Mouse (Mus musculus): ENCODE measurements around the gene Nckap5l. TPM values are rescaled to one million over a fixed set of nuclear protein-coding genes. Genes with fewer than 3 reads are reported as not detected.

Nckap5l gene
- polyA plus RNA-seq, 1 experiment from 2014 or later: 11.6 TPM

GRCm38 (mm10) chr15:99422551-99422950 lies 35.0 kb downstream of the Nckap5l start:
- Histone ChIP-seq H3K27ac (0 out of 2 replicates have a peak overlapping the region, but pooled peaks have one; percentile 11), H3K4me2 (replicated peaks) (no peak overlapping the region), H3K4me3 (no peak overlapping the region), H3K36me3 (peaks cover 51% of the 10 kb centered on the region), H3K4me1 (peaks cover 18% of the 10 kb centered on the region), H3K9me3 (no peaks in the 10 kb centered on the region), H3K9ac (no peak overlapping the region), H3K27me3 (no peaks in the 10 kb centered on the region)
- ATAC-seq (ENCODE audit: insufficient number of reproducible peaks, insufficient read depth, low FRiP score, low TSS enrichment): no peak
- WGBS: 90% methylated on average over 23 of the region's 23 CpGs

GRCm38 (mm10) chr15:99421676-99422075 lies 35.9 kb downstream of the Nckap5l start:
- Histone ChIP-seq H3K36me3 (peaks cover 42% of the 10 kb centered on the region), H3K4me1 (peaks cover 21% of the 10 kb centered on the region), H3K4me3 (no peak overlapping the region), H3K9ac (no peak overlapping the region), H3K4me2 (replicated peaks) (no peak overlapping the region), H3K27ac (peak overlapping the region; percentile 86), H3K27me3 (no peaks in the 10 kb centered on the region), H3K9me3 (no peaks in the 10 kb centered on the region)
- no peak for ATAC-seq (ENCODE audit: insufficient number of reproducible peaks, insufficient read depth, low FRiP score, low TSS enrichment)
- WGBS: 91% methylated on average over 8 of the region's 8 CpGs

GRCm38 (mm10) chr15:99421152-99421551 lies 36.4 kb downstream of the Nckap5l start:
- WGBS: 69% methylated on average over 9 of the region's 9 CpGs
- Histone ChIP-seq H3K4me1 (peaks cover 21% of the 10 kb centered on the region), H3K27ac (peak overlapping the region; percentile 86), H3K9me3 (no peaks in the 10 kb centered on the region), H3K9ac (no peak overlapping the region), H3K4me3 (no peak overlapping the region), H3K4me2 (replicated peaks) (peak overlapping the region; percentile 36; the same call in 1 of the 2 replicates), H3K36me3 (peaks cover 38% of the 10 kb centered on the region), H3K27me3 (no peaks in the 10 kb centered on the region)
- ATAC-seq (ENCODE audit: insufficient number of reproducible peaks, insufficient read depth, low FRiP score, low TSS enrichment): no peak

DNA sequence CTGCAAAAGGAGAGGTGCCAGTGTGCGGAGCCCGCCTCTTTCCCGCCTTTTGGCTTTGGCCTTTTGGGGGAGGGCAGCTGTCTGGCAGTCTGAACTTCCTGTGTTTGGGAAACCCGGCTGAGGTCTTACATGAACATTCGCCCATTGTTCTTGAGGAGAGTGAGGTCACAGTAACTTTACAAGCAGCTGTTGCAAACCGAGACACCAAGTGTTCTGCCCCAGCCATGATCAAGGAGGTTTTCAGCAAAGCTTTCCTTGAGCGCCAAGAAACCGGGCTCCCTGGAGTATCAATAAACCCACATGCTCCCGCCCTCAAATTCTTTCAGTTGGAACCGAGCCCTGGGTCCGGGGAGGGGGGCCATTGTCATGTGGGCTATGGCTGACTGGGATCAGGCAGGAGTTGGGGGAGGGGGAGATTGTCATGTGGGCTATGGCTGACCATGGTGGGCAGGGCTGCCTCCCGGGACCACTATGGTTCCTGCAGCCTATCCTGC lies 37.0 kb downstream of the Nckap5l start:
- ATAC-seq (ENCODE audit: insufficient number of reproducible peaks, insufficient read depth, low FRiP score, low TSS enrichment): peak; percentile 68
- no peaks in the 10 kb centered on the region for H3K9me3 ChIP-seq
- H3K9ac ChIP-seq: no peak overlapping the region
- no peaks in the 10 kb centered on the region for H3K27me3 ChIP-seq
- peaks cover 32% of the 10 kb centered on the region for H3K36me3 ChIP-seq
- peak overlapping the region; percentile 86 for H3K27ac ChIP-seq
- peak overlapping the region; percentile 36 for H3K4me2 ChIP-seq (replicated peaks)
- peaks cover 21% of the 10 kb centered on the region for H3K4me1 ChIP-seq
- H3K4me3 ChIP-seq: no peak overlapping the region
- 4% methylated on average over 12 of the region's 12 CpGs for WGBS

GRCm38 (mm10) chr15:99420101-99420500 lies 37.4 kb downstream of the Nckap5l start:
- 17% methylated on average over 5 of the region's 5 CpGs for WGBS

GRCm38 (mm10) chr15:99417692-99418271 lies 39.8 kb downstream of the Nckap5l start:
- H3K4me3 ChIP-seq: no peak overlapping the region
- H3K9me3 ChIP-seq: no peaks in the 10 kb centered on the region
- H3K4me1 ChIP-seq: peaks cover 21% of the 10 kb centered on the region
- H3K27ac ChIP-seq: peak overlapping the region; percentile 37; the same call in 1 of the 2 replicates
- H3K4me2 ChIP-seq (replicated peaks): no peak overlapping the region
- H3K36me3 ChIP-seq: peaks cover 10% of the 10 kb centered on the region
- H3K27me3 ChIP-seq: no peaks in the 10 kb centered on the region
- ATAC-seq (ENCODE audit: insufficient number of reproducible peaks, insufficient read depth, low FRiP score, low TSS enrichment): no peak
- H3K9ac ChIP-seq: no peak overlapping the region
- 38% methylated on average over 17 of the region's 17 CpGs for WGBS

More at GRCm38 (mm10) chr15:99420101-99420500, 37.4 kb downstream of the Nckap5l start:
- no peak overlapping the region for H3K4me3 ChIP-seq
- no peaks in the 10 kb centered on the region for H3K9me3 ChIP-seq
- no peak for ATAC-seq (ENCODE audit: insufficient number of reproducible peaks, insufficient read depth, low FRiP score, low TSS enrichment)
- peak overlapping the region; percentile 86 for H3K27ac ChIP-seq
- no peak overlapping the region for H3K9ac ChIP-seq
- peaks cover 27% of the 10 kb centered on the region for H3K36me3 ChIP-seq
- no peaks in the 10 kb centered on the region for H3K27me3 ChIP-seq
- peak overlapping the region; percentile 36 for H3K4me2 ChIP-seq (replicated peaks)
- peaks cover 21% of the 10 kb centered on the region for H3K4me1 ChIP-seq

DNA sequence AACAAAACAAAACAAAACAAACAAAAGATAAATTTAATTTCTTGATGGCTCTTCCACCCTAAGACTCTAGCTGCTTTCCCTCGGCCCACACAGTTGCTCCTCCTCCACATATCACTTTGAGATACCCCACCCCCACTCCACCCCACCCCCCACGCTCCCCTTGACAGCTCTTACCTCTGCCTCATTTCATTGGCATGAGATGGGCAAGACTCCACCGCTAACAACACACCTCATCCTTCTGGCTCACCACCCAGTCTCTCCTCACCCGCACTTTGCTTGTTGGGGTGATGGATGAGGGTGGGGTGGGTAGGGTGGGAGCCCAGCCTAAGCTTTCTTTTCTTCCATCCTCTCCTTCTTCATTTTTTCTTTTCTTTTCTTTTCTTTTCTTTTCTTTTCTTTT lies 40.6 kb downstream of the Nckap5l start:
- WGBS: 41% methylated on average over 4 of the region's 4 CpGs
- H3K27me3 ChIP-seq: no peaks in the 10 kb centered on the region
- no peak overlapping the region for H3K4me3 ChIP-seq
- no peak for ATAC-seq (ENCODE audit: insufficient number of reproducible peaks, insufficient read depth, low FRiP score, low TSS enrichment)
- H3K9me3 ChIP-seq: no peaks in the 10 kb centered on the region
- no peak overlapping the region for H3K27ac ChIP-seq
- no peak overlapping the region for H3K4me2 ChIP-seq (replicated peaks)
- no peak overlapping the region for H3K9ac ChIP-seq
- H3K36me3 ChIP-seq: peaks cover 2% of the 10 kb centered on the region; the same call in 1 of the 2 replicates
- H3K4me1 ChIP-seq: peaks cover 21% of the 10 kb centered on the region

DNA sequence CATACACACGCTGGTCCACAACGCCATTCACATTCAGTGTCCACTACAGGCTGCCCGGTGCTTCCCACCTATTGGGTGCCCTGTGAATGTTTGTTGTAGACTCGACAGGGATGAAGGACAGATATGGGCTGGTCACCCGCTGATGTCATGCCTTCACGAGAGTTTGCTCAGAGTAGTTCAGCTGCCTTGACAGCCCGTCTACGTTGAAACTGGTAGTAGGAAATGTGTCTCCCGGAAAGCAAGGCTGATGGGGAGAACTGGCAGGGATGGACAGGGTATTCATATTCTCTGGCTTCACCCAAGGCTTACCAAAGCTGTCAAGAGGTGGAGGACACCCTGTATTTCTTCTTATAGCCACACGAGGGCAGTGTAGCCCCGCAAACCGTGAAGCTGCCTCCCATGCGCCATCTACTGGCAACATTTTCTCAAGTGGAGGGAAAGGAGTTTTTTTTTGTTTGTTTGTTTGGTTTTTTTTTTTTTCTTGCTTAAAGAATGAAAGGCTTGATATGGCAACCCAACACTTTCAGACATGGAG lies 41.1 kb downstream of the Nckap5l start:
- no peak overlapping the region for H3K4me3 ChIP-seq
- no peak overlapping the region for H3K9ac ChIP-seq
- H3K9me3 ChIP-seq: no peaks in the 10 kb centered on the region
- no peaks in the 10 kb centered on the region for H3K27me3 ChIP-seq
- WGBS: 23% methylated on average over 13 of the region's 13 CpGs
- H3K4me1 ChIP-seq: peaks cover 21% of the 10 kb centered on the region
- no peaks in the 10 kb centered on the region for H3K36me3 ChIP-seq
- H3K4me2 ChIP-seq (replicated peaks): no peak overlapping the region
- no peak overlapping the region for H3K27ac ChIP-seq
- ATAC-seq (ENCODE audit: insufficient number of reproducible peaks, insufficient read depth, low FRiP score, low TSS enrichment): no peak

- H3K9ac ChIP-seq: no peak overlapping the region
- H3K4me1 ChIP-seq: peaks cover 15% of the 10 kb centered on the region; the same call in 1 of the 2 replicates
- no peak overlapping the region for H3K4me2 ChIP-seq (replicated peaks)
- WGBS: 15% methylated on average over 2 of the region's 2 CpGs
- no peak overlapping the region for H3K27ac ChIP-seq
- ATAC-seq (ENCODE audit: insufficient number of reproducible peaks, insufficient read depth, low FRiP score, low TSS enrichment): no peak
- no peaks in the 10 kb centered on the region for H3K9me3 ChIP-seq
- H3K4me3 ChIP-seq: no peak overlapping the region
- H3K36me3 ChIP-seq: no peaks in the 10 kb centered on the region
- H3K27me3 ChIP-seq: no peaks in the 10 kb centered on the region
Observed at GRCm38 (mm10) chr15:99415793-99416192, 41.8 kb downstream of the Nckap5l start.

DNA sequence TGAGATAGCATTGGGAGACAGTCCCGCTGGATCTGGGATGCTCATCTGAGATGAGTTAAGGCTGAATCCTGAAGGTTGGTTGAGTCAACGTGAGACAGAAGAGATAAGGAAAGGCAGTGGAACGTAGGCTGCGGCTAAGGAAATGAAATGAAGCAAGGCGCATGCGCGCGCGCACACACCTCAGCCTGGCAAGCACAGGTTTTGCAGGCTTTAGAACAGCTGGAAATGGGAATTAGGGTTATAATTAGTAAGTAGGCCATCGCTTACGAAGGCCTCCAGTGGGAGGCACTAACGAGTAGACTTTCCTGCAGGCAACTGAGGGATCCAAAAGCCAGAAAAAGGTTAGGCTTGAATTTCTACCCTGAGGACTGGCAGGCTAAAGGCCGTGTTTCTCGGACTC lies 45.8 kb downstream of the Nckap5l start:
- no peak for ATAC-seq (ENCODE audit: insufficient number of reproducible peaks, insufficient read depth, low FRiP score, low TSS enrichment)
- Histone ChIP-seq H3K4me2 (replicated peaks) (no peak overlapping the region), H3K27ac (no peak overlapping the region), H3K4me1 (no peaks in the 10 kb centered on the region), H3K36me3 (peaks cover 35% of the 10 kb centered on the region), H3K9ac (no peak overlapping the region), H3K9me3 (no peaks in the 10 kb centered on the region), H3K27me3 (no peaks in the 10 kb centered on the region), H3K4me3 (no peak overlapping the region)
- 53% methylated on average over 14 of the region's 14 CpGs for WGBS

DNA sequence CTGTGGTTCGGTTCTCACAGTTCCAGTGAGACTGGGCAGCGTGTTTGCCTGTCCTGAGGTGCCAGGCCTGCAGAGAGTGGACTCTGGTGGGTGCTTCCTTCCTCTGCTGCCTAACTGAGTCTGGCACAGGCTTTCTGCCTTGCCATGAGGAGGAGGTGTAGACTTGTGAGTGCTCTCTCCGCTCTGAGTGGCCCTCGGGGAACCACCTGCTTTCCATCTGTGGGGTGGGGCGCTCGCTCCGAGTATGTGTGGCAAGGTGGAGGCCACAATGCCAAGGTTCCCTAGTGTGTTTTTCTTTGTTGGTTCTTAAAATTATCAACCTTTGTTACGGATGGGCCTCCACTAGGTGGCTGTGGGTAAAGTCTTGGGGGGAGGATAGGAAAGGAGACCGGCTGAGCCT lies 48.7 kb downstream of the Nckap5l start:
- Histone ChIP-seq H3K27me3 (no peaks in the 10 kb centered on the region), H3K9ac (no peak overlapping the region), H3K27ac (no peak overlapping the region), H3K4me3 (no peak overlapping the region), H3K4me2 (replicated peaks) (no peak overlapping the region), H3K36me3 (peaks cover 64% of the 10 kb centered on the region), H3K4me1 (no peaks in the 10 kb centered on the region), H3K9me3 (no peaks in the 10 kb centered on the region)
- ATAC-seq (ENCODE audit: insufficient number of reproducible peaks, insufficient read depth, low FRiP score, low TSS enrichment): no peak
- 89% methylated on average over 9 of the region's 9 CpGs for WGBS

DNA sequence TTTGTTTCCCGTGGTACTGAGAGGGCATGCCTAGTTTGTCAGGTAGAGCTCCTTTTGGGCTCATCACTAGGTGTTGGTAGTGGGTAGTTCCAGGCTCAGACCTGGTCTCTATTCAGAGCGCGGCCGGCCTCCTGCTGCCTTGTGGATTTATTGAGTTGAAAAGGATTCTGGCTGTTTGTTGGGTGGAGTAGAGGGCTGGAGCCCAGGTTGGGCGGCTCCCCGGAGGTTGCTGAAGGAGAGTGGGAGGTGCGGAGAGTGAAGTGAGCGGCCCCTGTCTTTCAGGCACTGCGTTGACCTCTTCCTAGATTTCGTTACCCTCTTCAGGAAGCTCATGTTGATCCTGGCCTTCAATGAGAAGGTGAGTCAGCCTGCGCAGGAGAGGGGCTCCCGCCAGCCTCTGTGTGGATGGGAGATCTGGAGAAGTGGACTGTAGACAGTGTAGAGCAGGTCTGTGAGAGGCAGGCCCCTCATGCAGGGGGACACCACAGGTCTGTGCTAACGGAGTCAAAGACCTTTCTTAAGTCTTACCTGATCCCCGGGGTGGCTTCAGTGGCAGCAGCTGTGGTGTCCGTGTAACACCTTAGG lies 50.5 kb downstream of the Nckap5l start:
- no peaks in the 10 kb centered on the region for H3K27me3 ChIP-seq
- H3K36me3 ChIP-seq: peaks cover 80% of the 10 kb centered on the region
- no peaks in the 10 kb centered on the region for H3K9me3 ChIP-seq
- 89% methylated on average over 15 of the region's 15 CpGs for WGBS
- no peak overlapping the region for H3K4me2 ChIP-seq (replicated peaks)
- no peak overlapping the region for H3K9ac ChIP-seq
- no peak for ATAC-seq (ENCODE audit: insufficient number of reproducible peaks, insufficient read depth, low FRiP score, low TSS enrichment)
- no peaks in the 10 kb centered on the region for H3K4me1 ChIP-seq
- H3K4me3 ChIP-seq: no peak overlapping the region
- H3K27ac ChIP-seq: no peak overlapping the region

Data from embryonic facial prominence, embryonic 12.5 days (tissue).